Mouse (Mus musculus) neural tube, embryonic 12.5 days (tissue): ENCODE data around the gene Tnn. TPM values are rescaled to one million over a fixed set of nuclear protein-coding genes. Genes with fewer than 3 reads are reported as not detected.

Source experiments
- ATAC-seq: fragments of 200-750 bp; cut with Nextera tagmentation; 2 replicates; pipeline ENCODE4 v1.8.0; 2017; ENCODE audit warnings: low read depth, mild to moderate bottlenecking, moderate TSS enrichment, moderate library complexity; ENCODE audit not compliant: low FRiP score
- H3K27ac ChIP-seq: fragments of 300-500 bp; sonication (generic); 2 replicates; pipeline ENCODE4 v1.5.1; 2016
- H3K27me3 ChIP-seq: fragments of 300-500 bp; sonication (generic); replicated peaks from 2 replicates; pipeline ENCODE4 v1.6.1; 2016; ENCODE audit warnings: mild to moderate bottlenecking
- H3K36me3 ChIP-seq: fragments of 300-500 bp; sonication (generic); 2 replicates; pipeline ENCODE4 v1.6.1; 2016; ENCODE audit warnings: mild to moderate bottlenecking
- H3K4me1 ChIP-seq: fragments of 300-500 bp; sonication (generic); 2 replicates; pipeline ENCODE4 v1.6.1; 2016
- H3K4me2 ChIP-seq: fragments of 300-500 bp; sonication (generic); replicated peaks from 2 replicates; pipeline ENCODE4 v1.6.1; 2016; ENCODE audit warnings: mild to moderate bottlenecking
- H3K4me3 ChIP-seq: fragments of 300-500 bp; sonication (generic); 2 replicates; pipeline ENCODE4 v1.5.1; 2016
- H3K9ac ChIP-seq: fragments of 300-500 bp; sonication (generic); 2 replicates; pipeline ENCODE4 v1.6.1; 2016; ENCODE audit warnings: mild to moderate bottlenecking
- H3K9me3 ChIP-seq: fragments of 300-500 bp; sonication (generic); 2 replicates; pipeline ENCODE4 v1.6.1; 2016; ENCODE audit warnings: mild to moderate bottlenecking
- WGBS: fragments of 180-500 bp; shearing (Covaris S2); methylation state at CpG from one replicate; pipeline ENCODE4 v1.1.7; 2016; 5-methylcytosine and 5-hydroxymethylcytosine counted together
- polyA plus RNA-seq: library from polyadenylated mRNA; unstranded; fragments of >200 nt; fragmentation: Nextera tagmentation; extraction: Ambion mirVana; gene quantifications from 2 replicates; pipeline ENCODE4 v1.2.1, GENCODE M21; 2016

Tnn gene
- polyA plus RNA-seq, 1 experiment from 2014 or later, result 0.15 TPM

- WGBS, result 90% methylated on average over 5 of the region's 5 CpGs
- no peak for ATAC-seq
- no peaks in the 10 kb centered on the region for H3K27me3 ChIP-seq
- no peaks in the 10 kb centered on the region for H3K9me3 ChIP-seq
- H3K9ac ChIP-seq, result no peak overlapping the region
- H3K4me2 ChIP-seq, result no peak overlapping the region
- no peak overlapping the region for H3K27ac ChIP-seq
- no peaks in the 10 kb centered on the region for H3K4me1 ChIP-seq
- H3K36me3 ChIP-seq, result no peaks in the 10 kb centered on the region
- H3K4me3 ChIP-seq, result no peak overlapping the region
These were observed 116.3 kb downstream of the Tnn start for GRCm38 (mm10) chr1:160036996-160037521.

- 72% methylated on average over 3 of the region's 3 CpGs for WGBS
These were observed 117.8 kb downstream of the Tnn start for GRCm38 (mm10) chr1:160035561-160035960.

More at GRCm38 (mm10) chr1:160035561-160035960, 117.8 kb downstream of the Tnn start:
- Histone ChIP-seq H3K27ac (no peak overlapping the region), H3K4me1 (no peaks in the 10 kb centered on the region), H3K9me3 (no peaks in the 10 kb centered on the region), H3K4me2 (no peak overlapping the region), H3K27me3 (no peaks in the 10 kb centered on the region), H3K9ac (no peak overlapping the region), H3K36me3 (no peaks in the 10 kb centered on the region), H3K4me3 (no peak overlapping the region)
- no peak for ATAC-seq

Other genes starting within 250 kb of the Tnn start
- 1.9 and 2.8 TPM in 2 replicates for gene 4930523C07Rik, start 109.2 kb downstream of the Tnn start, polyA plus RNA-seq
- gene Mrps14, start 41.6 kb upstream of the Tnn start, polyA plus RNA-seq, result 177 and 199 TPM in 2 replicates
- 245 and 262 TPM in 2 replicates for gene Cacybp, start 59.3 kb upstream of the Tnn start, polyA plus RNA-seq